Mouse (Mus musculus) limb, embryonic 11.5 days (tissue): ENCODE data around the gene Synrg. TPM values are rescaled to one million over a fixed set of nuclear protein-coding genes. Genes with fewer than 3 reads are reported as not detected.

Experiments used
- ATAC-seq: fragments of 200-750 bp; cut with Nextera tagmentation; 2 replicates; pipeline ENCODE4 v1.8.0; 2017; ENCODE audit warnings: low read depth; ENCODE audit not compliant: insufficient number of reproducible peaks, low FRiP score, low TSS enrichment
- DNase-seq: peaks from one replicate; pipeline ENCODE4 v3.0.0-alpha.2; 2015; ENCODE audit warnings: low spot score
- H3K27ac ChIP-seq: fragments of 300-500 bp; sonication (generic); replicated peaks from 2 replicates; pipeline ENCODE4 v1.5.1; 2014; ENCODE audit warnings: low read depth, mild to moderate bottlenecking, low read length
- H3K27me3 ChIP-seq: fragments of 300-500 bp; sonication (generic); 2 replicates; pipeline ENCODE4 v1.6.1; 2014; ENCODE audit warnings: mild to moderate bottlenecking, low read length, mixed read lengths; ENCODE audit not compliant: control insufficient read depth, insufficient read depth
- H3K36me3 ChIP-seq: fragments of 300-500 bp; sonication (generic); 2 replicates; pipeline ENCODE4 v1.6.1; 2014; ENCODE audit warnings: mild to moderate bottlenecking, low read length, moderate library complexity, mixed read lengths; ENCODE audit not compliant: control insufficient read depth, insufficient read depth
- H3K4me1 ChIP-seq: fragments of 300-500 bp; sonication (generic); 2 replicates; pipeline ENCODE4 v1.6.1; 2014; ENCODE audit warnings: low read length, mixed read lengths; ENCODE audit not compliant: control insufficient read depth, insufficient read depth
- H3K4me2 ChIP-seq: fragments of 300-500 bp; sonication (generic); 2 replicates; pipeline ENCODE4 v1.6.1; 2014; ENCODE audit warnings: low read depth, mild to moderate bottlenecking, moderate library complexity; ENCODE audit not compliant: severe bottlenecking
- H3K4me3 ChIP-seq: fragments of 300-500 bp; sonication (generic); 2 replicates; pipeline ENCODE4 v1.5.1; 2014; ENCODE audit warnings: low read depth, low read length
- H3K9ac ChIP-seq: fragments of 300-500 bp; sonication (generic); 2 replicates; pipeline ENCODE4 v1.6.1; 2014; ENCODE audit warnings: mild to moderate bottlenecking, low read length
- H3K9me3 ChIP-seq: fragments of 300-500 bp; sonication (generic); 2 replicates; pipeline ENCODE4 v1.6.1; 2016; ENCODE audit warnings: low read length; ENCODE audit not compliant: control insufficient read depth
- WGBS: fragments of 180-500 bp; shearing (Covaris S2); extraction: QIAGEN DNeasy Blood & Tissue Kit; methylation state at CpG from one replicate; pipeline ENCODE4 v1.1.7; 2014; 5-methylcytosine and 5-hydroxymethylcytosine counted together
- polyA plus RNA-seq: library from polyadenylated mRNA; unstranded; fragments of >200 nt; fragmentation: Nextera tagmentation; extraction: Ambion mirVana; gene quantifications from 2 replicates; pipeline ENCODE4 v1.2.1, GENCODE M21; 2014

Gene Synrg
- polyA plus RNA-seq, 1 experiment from 2014 or later, result 6.4 TPM

DNA sequence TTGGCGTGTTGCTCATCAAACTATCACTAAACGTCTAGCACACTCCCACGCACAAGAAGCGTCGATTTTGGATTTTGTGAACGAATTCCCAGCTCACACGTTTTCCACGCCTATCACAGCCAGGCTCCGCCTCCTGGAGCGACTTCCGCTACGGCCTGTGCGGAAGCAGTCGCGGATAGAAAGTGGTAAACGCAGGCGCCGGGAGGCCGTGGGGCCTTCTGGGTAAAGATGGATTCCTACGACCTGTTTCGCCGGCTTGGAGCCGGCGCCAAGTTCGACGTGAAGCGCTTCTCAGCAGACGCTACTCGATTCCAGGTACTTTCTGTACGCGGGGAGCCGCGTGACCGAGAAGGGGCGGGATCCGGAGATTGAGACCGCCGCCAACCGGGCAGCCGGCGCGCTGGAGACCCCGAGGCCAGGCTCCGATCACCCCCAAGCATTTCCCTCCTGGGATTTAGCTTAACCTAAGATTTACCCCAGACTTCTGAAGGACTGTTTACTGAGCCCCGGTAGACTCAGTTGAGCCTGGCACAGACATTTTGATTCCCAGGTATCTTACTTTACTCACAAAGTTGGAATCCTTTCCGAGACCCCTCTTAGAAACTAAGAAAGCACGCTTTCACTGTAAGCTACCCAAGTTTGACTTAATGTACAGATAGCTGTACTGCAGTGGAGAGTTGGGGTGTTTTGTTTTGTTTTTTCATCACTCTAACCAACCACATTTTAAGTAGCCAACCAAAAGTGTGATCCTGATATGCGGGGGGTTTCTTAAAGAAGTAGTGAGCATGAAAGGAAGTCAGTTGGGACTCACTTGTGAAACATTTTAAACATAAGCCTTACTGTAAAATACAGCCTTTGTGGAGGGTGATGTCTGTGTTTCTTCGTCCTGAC lies 22.0 kb upstream of the Synrg start, which contains the start of gene Ddx52:
Gene Ddx52, plus strand, starts transcription at position 113 of the 891 bp plus-strand sequence.
- peak within 1 kb of the TSS; percentile 45 for H3K4me2 ChIP-seq
- DNase-seq (peak; percentile 91), ATAC-seq (peak; percentile 60; the same call in 1 of the 2 replicates)
- H3K4me1 ChIP-seq, result no peaks in the 10 kb centered on the region
- peak within 1 kb of the TSS; percentile 83 for H3K9ac ChIP-seq
- H3K4me3 ChIP-seq, result peak within 1 kb of the TSS; percentile 77
- H3K27ac ChIP-seq, result peak within 1 kb of the TSS; percentile 16; the same call in 1 of the 2 replicates
- no peaks in the 10 kb centered on the region for H3K9me3 ChIP-seq
- peaks cover 11% of the 10 kb centered on the region for H3K36me3 ChIP-seq
- WGBS, result 1% methylated on average over 49 of the region's 49 CpGs
- H3K27me3 ChIP-seq, result no peaks in the 10 kb centered on the region

DNA sequence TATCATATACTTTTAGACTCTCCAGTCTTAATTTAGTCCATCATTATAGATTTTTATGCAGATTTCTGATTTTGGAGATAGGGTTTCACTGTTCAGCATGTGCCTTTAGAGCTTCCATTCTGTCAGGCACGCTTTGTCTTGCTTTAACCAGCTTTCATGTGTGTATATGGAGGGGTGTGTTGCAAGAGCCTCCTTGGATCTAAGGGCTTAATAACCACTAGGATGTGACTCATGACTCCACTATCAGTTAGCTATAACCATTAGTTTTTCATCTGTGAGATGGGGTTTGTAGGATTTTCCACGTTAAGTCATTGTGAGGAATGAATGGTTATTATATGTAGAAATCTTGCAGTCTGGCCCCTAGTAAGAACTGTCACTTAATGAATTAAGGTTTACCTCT lies 7.4 kb upstream of the Synrg start:
- no peaks in the 10 kb centered on the region for H3K9me3 ChIP-seq
- no peak overlapping the region for H3K4me2 ChIP-seq
- no peaks in the 10 kb centered on the region for H3K4me1 ChIP-seq
- WGBS, result 93% methylated on average over 2 of the region's 2 CpGs
- ATAC-seq (no peak), DNase-seq (no peak)
- H3K36me3 ChIP-seq, result peaks cover 18% of the 10 kb centered on the region
- no peaks in the 10 kb centered on the region for H3K27me3 ChIP-seq
- H3K4me3 ChIP-seq, result no peak overlapping the region
- no peak overlapping the region for H3K9ac ChIP-seq
- no peak overlapping the region for H3K27ac ChIP-seq

DNA sequence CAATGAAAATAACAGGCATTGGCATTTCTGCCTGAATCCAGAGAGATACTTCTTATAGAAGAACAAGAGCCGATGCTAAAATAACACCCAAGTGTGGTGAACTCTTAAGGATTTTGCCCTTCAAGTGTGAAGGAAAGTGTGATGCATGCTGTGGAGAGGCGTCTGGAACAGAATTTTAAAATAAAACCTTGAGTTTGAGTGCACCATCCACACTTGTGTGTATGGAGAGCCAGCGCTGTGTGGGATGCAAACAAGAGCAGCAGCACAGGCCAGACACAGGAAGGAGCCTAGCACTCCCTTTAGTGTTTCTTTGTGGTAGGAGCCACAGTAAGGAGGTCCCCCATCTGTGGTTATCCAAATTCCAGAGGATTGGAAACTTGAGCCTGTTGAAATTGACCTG lies 2.2 kb upstream of the Synrg start:
- no peak overlapping the region for H3K4me2 ChIP-seq
- no peak overlapping the region for H3K27ac ChIP-seq
- no peaks in the 10 kb centered on the region for H3K9me3 ChIP-seq
- peaks cover 9% of the 10 kb centered on the region; the same call in 1 of the 2 replicates for H3K36me3 ChIP-seq
- H3K9ac ChIP-seq, result no peak overlapping the region
- WGBS, result 83% methylated on average over 3 of the region's 3 CpGs
- no peaks in the 10 kb centered on the region for H3K4me1 ChIP-seq
- ATAC-seq, result no peak
- no peak overlapping the region for H3K4me3 ChIP-seq
- DNase-seq, result no peak
- H3K27me3 ChIP-seq, result no peaks in the 10 kb centered on the region

DNA sequence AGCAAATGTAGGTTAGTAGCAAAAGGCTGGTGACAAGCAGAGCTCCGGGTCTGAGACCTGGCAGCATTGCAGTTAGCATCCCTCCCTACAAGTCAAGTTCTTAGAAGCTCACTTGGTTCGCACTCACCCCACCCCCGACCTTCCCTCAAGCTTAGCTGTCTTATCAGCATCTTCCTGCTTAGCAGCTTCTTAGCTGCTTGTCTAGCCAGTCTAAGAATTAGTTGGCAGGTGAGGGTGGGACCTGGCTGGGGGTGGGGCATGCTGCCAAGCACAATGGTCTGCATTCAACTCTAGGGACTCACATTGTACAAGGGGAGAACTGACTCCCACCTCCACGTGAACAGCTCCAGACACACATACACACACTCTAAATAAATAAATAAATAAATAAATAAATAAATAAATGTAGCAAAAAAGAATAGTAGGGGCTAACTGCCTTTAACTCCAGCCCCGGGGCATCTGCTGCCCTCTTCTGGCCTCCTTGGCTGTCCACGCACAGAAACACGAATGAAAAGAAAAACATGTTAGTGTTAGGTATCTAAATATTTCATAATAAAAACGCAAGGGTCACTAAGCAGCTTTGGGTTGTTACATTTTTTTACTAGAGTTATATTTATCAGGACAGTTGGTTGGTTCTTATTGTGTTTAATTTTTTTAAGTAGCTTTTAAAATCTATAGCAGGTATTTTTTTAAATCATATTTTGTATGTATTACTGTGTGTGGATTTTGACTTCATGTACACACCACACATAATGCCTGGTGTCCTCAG lies 3.4 kb downstream of the Synrg start:
- DNase-seq, result no peak
- no peak for ATAC-seq
- Histone ChIP-seq H3K4me2 (no peak overlapping the region), H3K9me3 (no peaks in the 10 kb centered on the region), H3K4me1 (no peaks in the 10 kb centered on the region), H3K4me3 (no peak overlapping the region), H3K9ac (no peak overlapping the region), H3K36me3 (no peaks in the 10 kb centered on the region), H3K27me3 (no peaks in the 10 kb centered on the region), H3K27ac (no peak overlapping the region)
- 58% methylated on average over 8 of the region's 8 CpGs for WGBS

DNA sequence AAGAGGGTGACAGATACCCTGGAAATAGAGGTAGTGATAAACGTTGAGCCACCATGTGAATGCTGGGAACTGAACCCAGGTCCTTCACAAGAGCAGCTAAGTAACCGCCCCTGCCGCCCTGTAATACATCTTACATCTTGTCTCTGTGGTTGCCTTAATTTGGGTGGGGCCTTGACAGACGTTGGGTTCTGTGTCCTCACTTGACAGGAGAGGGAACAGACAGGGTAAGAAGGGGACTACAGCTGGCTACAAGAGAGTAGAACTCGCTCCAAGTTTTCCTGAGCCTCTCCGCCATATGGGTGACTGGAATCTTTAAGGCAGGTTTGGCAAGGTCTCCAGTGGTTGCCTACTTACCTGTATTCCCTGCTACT lies 4.0 kb downstream of the Synrg start:
- H3K9ac ChIP-seq, result no peak overlapping the region
- no peak overlapping the region for H3K4me2 ChIP-seq
- no peaks in the 10 kb centered on the region for H3K4me1 ChIP-seq
- DNase-seq (no peak), ATAC-seq (no peak)
- H3K9me3 ChIP-seq, result no peaks in the 10 kb centered on the region
- no peaks in the 10 kb centered on the region for H3K36me3 ChIP-seq
- H3K4me3 ChIP-seq, result no peak overlapping the region
- no peak overlapping the region for H3K27ac ChIP-seq
- WGBS, result 77% methylated on average over 6 of the region's 6 CpGs
- H3K27me3 ChIP-seq, result no peaks in the 10 kb centered on the region

DNA sequence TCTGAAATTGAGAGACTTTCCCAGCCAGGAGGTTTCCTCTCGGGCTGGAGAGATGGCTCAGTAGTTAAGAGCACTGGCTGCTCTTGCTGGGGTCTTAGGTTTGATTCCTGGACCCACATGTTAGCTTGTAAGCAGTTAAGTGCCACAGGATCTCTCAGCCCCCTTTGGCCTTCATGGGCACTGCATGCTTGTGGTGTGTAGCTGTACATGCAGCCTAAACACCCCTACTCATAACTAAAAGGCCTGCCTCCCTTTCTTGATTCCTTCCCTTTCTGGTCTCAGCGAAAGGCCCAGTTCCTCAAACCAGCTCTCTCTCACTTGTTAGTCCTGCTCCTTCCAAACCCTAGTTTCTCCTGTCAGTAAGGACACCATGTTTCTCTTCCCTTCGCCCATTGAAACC lies 4.8 kb downstream of the Synrg start:
- H3K9me3 ChIP-seq, result no peaks in the 10 kb centered on the region
- no peak overlapping the region for H3K4me2 ChIP-seq
- H3K4me3 ChIP-seq, result no peak overlapping the region
- WGBS, result 94% methylated on average over 3 of the region's 3 CpGs
- ATAC-seq (no peak), DNase-seq (no peak)
- no peak overlapping the region for H3K9ac ChIP-seq
- no peak overlapping the region for H3K27ac ChIP-seq
- no peaks in the 10 kb centered on the region for H3K36me3 ChIP-seq
- H3K4me1 ChIP-seq, result no peaks in the 10 kb centered on the region
- no peaks in the 10 kb centered on the region for H3K27me3 ChIP-seq

DNA sequence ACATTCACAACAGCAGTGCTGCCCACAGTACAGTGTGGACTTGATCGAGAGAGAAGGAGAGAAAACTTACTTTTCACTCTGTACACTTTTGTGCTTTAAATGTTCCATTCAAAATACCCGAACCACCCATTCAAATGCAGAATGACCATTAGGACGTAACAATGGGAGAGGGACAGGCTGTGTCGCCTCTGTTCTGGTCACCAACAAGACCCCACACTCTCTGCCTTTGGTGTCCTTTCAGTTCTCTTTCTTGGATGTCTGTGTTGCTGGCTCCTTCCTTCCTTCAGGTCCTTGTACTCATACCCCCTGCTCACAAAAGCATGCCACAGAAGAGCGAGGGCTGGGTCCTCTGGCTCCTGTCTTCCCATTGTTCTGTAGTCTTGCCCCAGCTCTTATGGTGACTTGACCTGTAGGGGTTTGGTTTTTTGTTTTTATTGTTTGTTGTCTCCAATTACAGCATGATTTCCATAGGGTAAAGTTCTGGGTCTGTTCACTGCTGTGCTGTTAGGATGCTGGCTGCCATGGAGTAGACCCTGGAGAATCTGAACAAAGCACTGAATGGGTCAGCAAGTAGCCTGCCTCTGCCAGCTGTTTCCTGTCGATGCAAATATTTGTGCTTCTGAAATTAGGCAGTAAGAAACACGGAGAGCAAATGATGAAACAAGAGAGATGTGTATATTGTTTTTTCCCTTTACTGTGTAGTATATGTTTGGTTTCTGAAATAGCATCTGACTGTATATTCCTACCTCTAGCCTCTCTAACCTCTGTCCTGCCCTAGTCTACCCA lies 10.5 kb downstream of the Synrg start:
- DNase-seq (no peak), ATAC-seq (no peak)
- H3K36me3 ChIP-seq, result peaks cover 4% of the 10 kb centered on the region; the same call in 1 of the 2 replicates
- no peaks in the 10 kb centered on the region for H3K9me3 ChIP-seq
- no peaks in the 10 kb centered on the region for H3K4me1 ChIP-seq
- no peak overlapping the region for H3K4me3 ChIP-seq
- H3K27ac ChIP-seq, result no peak overlapping the region
- H3K27me3 ChIP-seq, result no peaks in the 10 kb centered on the region
- 84% methylated on average over 7 of the region's 7 CpGs for WGBS
- no peak overlapping the region for H3K9ac ChIP-seq
- no peak overlapping the region for H3K4me2 ChIP-seq

DNA sequence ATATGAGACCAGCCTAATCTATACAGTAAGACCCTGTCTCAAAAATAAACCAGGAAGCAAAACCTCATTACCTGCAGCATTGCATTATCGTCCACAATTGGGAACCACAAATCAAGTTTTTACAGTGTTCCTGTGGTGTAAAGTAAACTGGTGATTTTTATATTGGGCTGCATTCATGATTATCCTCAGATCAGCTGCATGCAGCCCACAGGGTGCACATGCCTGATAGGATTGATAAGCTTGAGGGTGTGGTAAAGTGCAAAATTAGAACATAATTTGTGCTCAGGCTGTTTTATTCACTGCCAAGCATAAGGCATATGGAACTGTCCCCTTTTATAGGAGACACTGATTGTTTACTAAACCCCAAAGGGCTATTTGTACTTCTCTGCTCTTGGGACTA lies 11.3 kb downstream of the Synrg start:
- no peak overlapping the region for H3K4me3 ChIP-seq
- peaks cover 4% of the 10 kb centered on the region; the same call in 1 of the 2 replicates for H3K36me3 ChIP-seq
- no peak overlapping the region for H3K9ac ChIP-seq
- no peak for DNase-seq
- H3K4me1 ChIP-seq, result no peaks in the 10 kb centered on the region
- H3K27me3 ChIP-seq, result no peaks in the 10 kb centered on the region
- H3K4me2 ChIP-seq, result no peak overlapping the region
- WGBS, result 83% methylated on average over 1 of the region's 1 CpGs
- no peak overlapping the region for H3K27ac ChIP-seq
- ATAC-seq, result no peak
- no peaks in the 10 kb centered on the region for H3K9me3 ChIP-seq
